Mouse (Mus musculus) MEL-GATA-1-ER (cell line): ENCODE results near the gene Dennd1b.

Source experiments
- DNase-seq: peaks from one replicate; pipeline ENCODE4 v3.0.0-alpha.2; 2012; ENCODE audit warnings: low read depth; ENCODE audit errors: extremely low read depth

Dennd1b gene

DNA sequence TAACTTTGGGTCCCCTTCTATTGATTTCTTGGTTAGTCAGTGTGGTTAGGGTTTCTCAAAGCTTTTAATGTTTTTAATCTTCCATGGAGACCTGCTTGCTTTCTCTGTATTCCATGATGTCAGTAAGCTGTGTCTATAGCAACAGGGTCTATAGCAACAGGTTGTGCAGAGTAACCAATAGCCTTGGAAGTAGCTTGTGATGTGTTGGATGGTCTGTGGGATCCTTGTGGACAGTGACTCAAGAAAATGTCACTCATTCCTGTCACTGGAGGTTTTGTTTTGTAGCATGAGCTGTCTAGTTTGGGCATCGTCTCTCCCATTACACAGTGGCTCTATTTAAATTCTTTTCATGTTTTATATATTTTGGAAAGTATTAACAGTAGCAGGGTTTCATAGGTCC is 216.5 kb downstream of the Dennd1b start:
- DNase-seq, result no peak

DNA sequence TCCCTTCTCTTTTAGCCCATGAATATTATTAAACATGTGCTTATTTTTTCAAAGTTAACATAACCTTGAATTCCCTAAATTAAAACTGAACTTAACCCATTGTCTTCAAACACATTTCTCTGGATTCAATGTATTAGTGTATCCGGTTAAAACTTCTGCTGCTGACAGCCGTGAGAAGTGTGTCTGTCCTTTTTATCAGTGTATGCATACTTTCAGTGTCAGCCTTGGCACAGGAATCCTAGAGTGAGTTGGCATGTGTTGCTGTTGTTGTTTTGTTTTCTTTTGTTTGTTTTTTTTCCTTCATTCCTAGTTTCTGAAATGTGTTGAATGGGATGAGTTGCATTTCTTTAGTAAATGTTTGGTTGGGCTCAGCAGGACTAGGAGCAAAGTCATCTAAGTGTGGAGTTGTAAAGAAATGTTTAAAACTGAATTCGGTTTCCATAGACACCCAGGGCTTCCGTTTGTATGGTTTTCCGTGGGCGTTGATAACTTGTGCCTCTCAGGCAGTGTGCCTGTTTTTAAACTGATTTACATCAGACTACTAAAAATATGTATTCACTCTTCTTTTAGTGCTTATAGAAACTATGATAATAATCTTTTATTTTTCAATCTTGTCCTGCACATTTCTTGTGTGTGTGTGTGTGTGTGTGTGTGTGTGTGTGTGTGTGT is 217.4 kb downstream of the Dennd1b start:
- no peak for DNase-seq

DNA sequence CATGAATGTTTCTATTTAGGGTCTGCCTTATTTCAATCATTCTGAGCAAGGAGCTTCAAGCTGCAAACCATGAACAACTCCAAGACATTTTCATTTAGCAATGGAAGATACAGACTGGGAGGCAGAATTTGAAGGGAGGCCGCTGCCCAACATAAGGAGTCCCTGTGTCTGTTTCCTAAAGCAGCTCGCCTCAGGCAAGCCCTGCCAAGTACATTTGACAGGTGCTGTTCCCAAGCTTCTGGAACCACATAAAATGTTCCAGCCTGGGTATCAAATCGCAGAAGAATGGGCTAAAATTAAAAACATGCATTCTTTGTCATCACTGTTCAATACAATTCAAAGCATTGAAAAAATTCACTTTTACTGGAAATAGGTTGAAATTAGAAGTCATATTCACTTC is 229.4 kb downstream of the Dennd1b start:
- DNase-seq, result no peak

DNA sequence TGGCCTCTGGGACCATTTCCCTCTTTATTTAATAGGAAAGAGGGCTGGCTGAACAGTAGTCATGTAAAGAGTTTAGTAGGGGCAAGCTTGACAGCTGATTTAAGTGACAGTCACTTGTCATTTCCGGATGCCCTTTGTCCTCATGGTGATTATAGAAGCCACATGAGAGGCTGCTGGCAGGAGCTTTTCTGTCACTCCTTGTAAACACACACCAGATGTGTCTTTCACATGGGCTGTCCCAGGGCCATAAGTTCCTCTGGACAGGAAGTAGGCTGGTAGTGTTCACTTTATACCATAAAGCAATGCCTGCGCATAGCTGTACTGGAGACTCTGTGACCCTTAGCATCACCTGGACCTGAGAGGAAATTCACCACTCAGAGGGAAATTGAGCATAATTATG is 230.8 kb downstream of the Dennd1b start:
- no peak for DNase-seq

DNA sequence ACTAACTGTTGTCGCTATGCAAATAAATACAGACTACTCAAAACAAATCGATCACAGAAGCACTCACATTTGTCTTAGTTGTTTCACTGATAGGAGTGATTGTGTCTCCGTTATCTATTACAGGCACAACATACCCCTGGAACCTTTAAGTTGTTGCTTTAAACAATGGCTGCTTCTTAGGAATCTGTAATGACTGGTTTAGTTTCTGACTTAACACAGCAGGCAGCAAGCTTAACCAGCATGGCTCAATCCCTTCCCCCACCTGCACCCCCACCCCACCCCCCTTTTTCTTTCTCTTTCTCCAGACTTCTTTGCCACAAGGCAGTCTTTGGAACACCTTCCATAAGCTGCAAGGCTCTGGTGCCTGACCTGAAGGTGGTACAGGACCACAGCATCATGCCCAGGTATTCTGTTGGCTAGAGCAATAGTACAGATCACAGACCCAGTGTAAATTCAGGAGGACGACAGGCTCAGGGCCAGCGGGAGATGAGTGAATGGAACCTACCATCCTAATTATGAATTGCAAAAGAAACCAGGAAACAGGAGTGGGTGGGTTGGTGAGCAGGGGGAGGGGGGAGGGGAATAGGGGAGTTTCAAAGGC is 231.3 kb downstream of the Dennd1b start:
- DNase-seq, result no peak

DNA sequence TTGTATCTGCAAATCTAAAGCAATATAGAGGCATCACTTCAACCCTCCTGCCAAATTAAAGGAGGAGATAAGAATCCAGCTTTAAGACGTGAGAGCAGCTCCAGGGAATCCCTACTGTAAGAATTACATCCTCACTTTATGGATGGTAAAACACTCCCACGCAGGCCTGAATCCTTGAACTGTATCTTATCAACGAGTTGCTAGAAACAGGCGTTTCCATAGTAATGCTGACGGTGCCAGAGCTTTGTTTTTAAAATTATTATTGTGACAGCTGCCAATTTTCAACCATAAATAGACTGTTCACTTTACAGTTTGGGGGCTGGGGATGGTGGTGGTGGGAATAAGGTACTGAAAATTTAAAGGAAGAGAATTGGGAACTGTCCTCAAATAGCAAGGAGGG is 239.8 kb downstream of the Dennd1b start:
- no peak for DNase-seq

DNA sequence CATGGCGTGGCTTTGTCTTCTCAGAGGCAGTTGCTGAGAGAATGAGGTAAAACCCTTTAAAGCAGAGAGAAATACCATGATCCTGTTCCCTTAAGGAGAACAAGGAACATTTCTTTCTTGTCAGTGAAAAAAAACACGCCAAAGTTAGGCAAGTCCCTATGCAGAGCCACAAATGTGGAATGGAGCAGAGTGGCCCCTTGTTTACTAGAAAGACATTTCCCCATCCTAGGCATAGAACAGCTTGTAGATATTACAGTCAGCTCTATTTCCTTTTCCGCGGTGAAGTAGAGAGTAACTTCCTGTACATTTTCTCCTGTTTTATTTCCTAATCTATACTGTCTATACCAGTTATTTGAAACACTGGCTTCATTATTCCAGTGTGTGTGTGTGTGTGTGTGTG is 243.0 kb downstream of the Dennd1b start:
- no peak for DNase-seq

DNA sequence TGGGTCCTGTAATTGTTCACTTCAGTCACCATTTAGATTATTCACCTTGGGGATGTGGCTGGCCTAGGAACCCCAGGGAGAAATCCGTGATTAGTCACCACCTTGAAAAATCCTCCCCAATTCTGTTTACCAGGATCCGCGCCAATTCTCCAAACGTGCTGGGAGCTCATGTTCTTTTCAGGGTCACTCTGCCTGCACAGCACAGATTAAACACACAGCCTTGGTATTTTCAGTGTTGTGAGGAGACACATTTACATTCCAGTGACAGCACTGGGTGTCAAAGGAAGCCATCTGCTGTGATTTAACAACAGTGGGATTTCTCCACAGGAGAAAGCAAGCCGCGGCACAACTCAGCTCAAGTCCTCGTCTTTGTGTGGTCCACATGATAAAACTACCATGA is 246.6 kb downstream of the Dennd1b start:
- no peak for DNase-seq

DNA sequence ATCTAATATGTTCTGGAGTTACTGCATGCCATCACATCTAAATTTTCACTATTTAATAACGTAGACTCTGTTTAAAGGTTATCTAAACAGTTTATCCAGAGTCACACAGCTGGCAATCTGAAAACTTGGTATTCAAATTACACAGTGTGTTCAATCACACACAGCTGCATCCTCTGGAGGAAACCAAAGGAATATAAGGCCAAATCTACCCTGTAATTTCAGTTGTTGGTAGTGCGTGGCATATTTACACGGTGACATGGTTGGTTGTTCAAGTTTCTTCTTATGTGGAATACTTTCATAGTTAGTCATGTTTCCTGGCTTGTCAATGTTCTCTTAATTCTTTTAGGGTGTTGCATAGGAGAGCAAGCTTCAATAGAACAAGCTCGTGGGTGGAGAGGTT is 247.3 kb downstream of the Dennd1b start:
- DNase-seq, result no peak

DNA sequence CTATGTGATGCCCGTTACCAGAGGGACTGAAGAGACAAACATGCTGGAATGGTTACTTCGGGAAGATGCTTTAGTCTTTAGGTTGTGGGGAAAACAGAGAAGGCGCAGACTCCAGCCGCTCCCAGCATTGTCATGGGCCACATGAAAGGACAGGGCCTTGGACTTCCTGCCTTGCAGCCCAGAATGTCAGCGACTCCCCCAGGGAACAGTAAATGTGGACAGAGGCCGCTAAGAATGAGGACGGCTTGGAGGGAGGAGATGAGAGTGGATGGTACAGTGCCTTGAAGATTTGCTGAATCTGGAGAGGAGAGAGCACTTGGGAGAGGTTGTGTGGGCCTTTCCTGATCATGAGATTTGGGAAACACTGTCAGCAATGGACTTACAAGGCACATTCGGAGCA is 252.1 kb downstream of the Dennd1b start:
- DNase-seq, result no peak

DNA sequence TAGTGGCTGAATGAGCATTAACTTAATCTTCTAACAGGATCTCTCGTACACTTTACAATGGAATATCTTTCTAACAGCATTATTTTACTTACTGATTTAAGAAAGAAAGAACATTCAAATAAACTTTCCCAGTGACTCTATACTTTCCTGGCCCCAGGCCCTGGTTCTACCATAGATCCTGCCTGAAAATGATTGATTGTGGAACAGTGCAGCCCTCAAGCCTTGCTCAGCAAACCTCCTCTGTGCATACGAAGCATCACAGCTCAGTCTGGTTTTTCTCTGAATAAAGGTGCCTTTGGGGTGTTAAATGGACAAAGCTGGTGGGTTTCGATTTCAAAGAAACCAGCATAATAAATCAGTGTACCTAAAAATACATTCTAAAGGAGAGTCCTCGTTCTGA is 260.6 kb downstream of the Dennd1b start:
- no peak for DNase-seq

DNA sequence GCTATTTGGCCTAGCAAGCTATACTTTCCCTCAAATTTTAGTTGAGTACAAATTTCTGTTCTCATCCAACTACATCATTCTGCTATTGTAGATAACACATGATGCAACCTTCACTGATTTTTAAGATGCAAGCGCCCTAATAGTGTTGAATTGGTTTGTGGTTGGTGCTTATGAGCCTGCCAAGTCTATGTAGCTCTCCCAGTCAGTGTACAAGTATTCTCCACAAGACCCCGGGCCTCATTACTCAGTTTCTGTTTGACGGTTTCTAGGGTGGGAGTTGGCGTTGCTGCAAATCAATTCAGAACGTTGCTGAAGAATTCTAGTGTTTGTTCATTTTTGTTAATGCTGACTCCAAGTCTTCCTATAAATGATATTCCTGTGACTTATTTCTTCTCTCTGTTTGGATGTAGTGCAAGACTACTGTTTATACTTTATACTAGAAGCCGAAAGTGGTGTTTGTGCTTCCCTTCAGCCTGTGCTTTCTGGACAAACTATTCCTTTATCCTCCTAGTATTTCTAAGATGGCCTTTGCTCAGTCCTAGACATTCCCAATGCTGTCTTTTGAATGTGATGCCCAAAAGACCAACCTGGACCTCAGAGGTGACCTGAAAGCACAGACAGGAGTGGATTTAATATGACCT is 261.2 kb downstream of the Dennd1b start:
- DNase-seq, result no peak
